Mouse (Mus musculus): ENCODE data around the gene Rab3ip. TPM values are rescaled to one million over a fixed set of nuclear protein-coding genes. Genes with fewer than 3 reads are reported as not detected.

Rab3ip gene
- total RNA-seq, 2 experiments from 2014 or later = 41.2 to 42.9 TPM

GRCm38 (mm10) chr10:116962803-116963202 is 12.2 kb upstream of the Rab3ip start:
- DNase-seq = peak; percentile 15
- intact Hi-C loops (cut with DNase I) = no loop called here

GRCm38 (mm10) chr10:116962152-116962551 is 11.6 kb upstream of the Rab3ip start:
- DNase-seq = no peak
- intact Hi-C loops (cut with DNase I) = no loop called here

GRCm38 (mm10) chr10:116957867-116958551 is 7.4 kb upstream of the Rab3ip start:
- intact Hi-C loops (cut with DNase I) = no loop called here
- no peak for DNase-seq

GRCm38 (mm10) chr10:116956483-116957158 is 6.1 kb upstream of the Rab3ip start:
- intact Hi-C loops (cut with DNase I) = no loop called here
- DNase-seq = no peak

GRCm38 (mm10) chr10:116955191-116955590 is 4.6 kb upstream of the Rab3ip start:
- intact Hi-C loops (cut with DNase I) = no loop called here
- DNase-seq = no peak

GRCm38 (mm10) chr10:116950886-116951285 is 317 bp upstream of the Rab3ip start:
- no peak for DNase-seq
- intact Hi-C loops (cut with DNase I) = no loop called here

GRCm38 (mm10) chr10:116949111-116950008 is 1.2 kb downstream of the Rab3ip start:
- DNase-seq = peak; percentile 39
- intact Hi-C loops (cut with DNase I) = loop anchor here (10.0 kb wide), 1 partner anchor 95 kb away; the partner anchor contains the start of gene Lrrc10

- DNase-seq = no peak
- intact Hi-C loops (cut with DNase I) = loop anchor here (10.0 kb wide), 1 partner anchor 96 kb away; the partner anchor contains the start of gene Lrrc10
Observed at GRCm38 (mm10) chr10:116948414-116948813, 2.2 kb downstream of the Rab3ip start.

- DNase-seq = no peak
- intact Hi-C loops (cut with DNase I) = loop anchor here (10.0 kb wide), 1 partner anchor 100 kb away; the partner anchor contains the start of gene Lrrc10
Observed at GRCm38 (mm10) chr10:116944940-116945339, 5.6 kb downstream of the Rab3ip start.

- intact Hi-C loops (cut with DNase I) = loop anchor here (10.0 kb wide), 1 partner anchor 101 kb away; the partner anchor contains the start of gene Lrrc10
- DNase-seq = no peak
Observed at GRCm38 (mm10) chr10:116944144-116944543, 6.4 kb downstream of the Rab3ip start.

- DNase-seq = peak; percentile 19
- intact Hi-C loops (cut with DNase I) = loop anchor here (10.0 kb wide), 1 partner anchor 102 kb away; the partner anchor contains the start of gene Lrrc10
Observed at GRCm38 (mm10) chr10:116943025-116943424, 7.5 kb downstream of the Rab3ip start.

GRCm38 (mm10) chr10:116935028-116935427 is 15.5 kb downstream of the Rab3ip start:
- DNase-seq = no peak
- intact Hi-C loops (cut with DNase I) = no loop called here

- intact Hi-C loops (cut with DNase I) = no loop called here
- no peak for DNase-seq
Observed at GRCm38 (mm10) chr10:116933794-116934193, 16.8 kb downstream of the Rab3ip start.

- no peak for DNase-seq
- intact Hi-C loops (cut with DNase I) = no loop called here
Observed at GRCm38 (mm10) chr10:116932418-116932817, 18.2 kb downstream of the Rab3ip start.

GRCm38 (mm10) chr10:116931497-116932179 is 18.9 kb downstream of the Rab3ip start:
- intact Hi-C loops (cut with DNase I) = no loop called here
- no peak for DNase-seq

- intact Hi-C loops (cut with DNase I) = no loop called here
- no peak for DNase-seq
Observed at GRCm38 (mm10) chr10:116930936-116931335, 19.6 kb downstream of the Rab3ip start.

GRCm38 (mm10) chr10:116930506-116930905 is 20.1 kb downstream of the Rab3ip start:
- DNase-seq = no peak
- intact Hi-C loops (cut with DNase I) = no loop called here

GRCm38 (mm10) chr10:116928826-116929225 is 21.7 kb downstream of the Rab3ip start:
- intact Hi-C loops (cut with DNase I) = no loop called here
- DNase-seq = no peak

- DNase-seq = no peak
- intact Hi-C loops (cut with DNase I) = no loop called here
Observed at GRCm38 (mm10) chr10:116926428-116927113, 24.0 kb downstream of the Rab3ip start.

Measured in left cerebral cortex, postnatal 4 days (tissue).